Mouse (Mus musculus) embryo, embryonic 11 days (tissue): ENCODE data around the gene Crybg1.

Experiments
- DNase-seq: peaks from one replicate; pipeline ENCODE4 v3.0.0-alpha.2; 2015

Gene Crybg1

DNA sequence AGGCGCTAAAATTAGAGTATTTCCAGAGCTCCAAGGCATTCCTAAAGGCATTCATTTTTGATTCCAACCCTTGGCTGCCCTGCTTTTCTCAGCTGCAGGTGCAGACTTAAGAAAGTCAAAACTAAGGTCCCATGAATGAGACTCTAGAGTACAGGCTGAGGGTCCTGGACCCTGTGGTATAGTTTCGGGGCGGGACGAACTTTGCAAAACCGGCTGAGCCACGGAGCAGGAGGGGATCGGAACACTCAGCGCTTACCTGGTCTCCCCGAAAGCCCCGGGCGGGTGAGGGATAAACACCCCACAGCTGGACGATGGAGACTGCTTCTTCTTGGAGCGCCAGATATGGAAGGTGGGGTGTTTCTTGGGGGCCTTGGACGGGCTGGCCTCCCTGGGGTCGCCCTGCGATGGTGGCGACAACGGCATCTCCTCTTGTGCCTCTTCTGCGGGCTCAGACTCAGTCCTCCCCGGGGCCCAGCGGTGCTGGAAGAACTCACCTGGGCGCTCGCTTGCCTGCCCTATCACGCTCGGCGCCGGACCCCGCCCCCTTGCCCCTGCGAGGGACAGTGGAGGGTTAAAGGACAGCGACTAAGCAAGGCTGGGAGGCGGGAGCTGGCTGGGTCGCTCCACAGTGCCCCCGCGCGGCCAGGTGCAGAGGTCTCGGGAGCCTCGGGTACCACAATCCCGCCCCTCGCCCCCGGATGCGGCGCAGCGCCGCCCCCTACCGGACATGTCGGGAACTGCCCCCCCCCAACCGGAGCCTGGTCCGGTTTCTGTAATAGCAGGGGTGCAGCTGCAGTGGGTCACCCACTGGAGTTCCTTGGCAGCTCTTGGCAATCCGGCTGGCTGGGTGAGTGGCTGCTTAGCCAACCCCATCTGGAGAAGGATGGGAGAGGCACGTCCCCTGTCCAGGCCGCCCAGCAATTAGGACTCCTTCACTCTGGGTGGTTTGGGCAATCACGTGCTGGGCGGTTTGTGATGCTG, at the start of gene Crybg1:
Gene Crybg1 (minus strand): TSS at position 517 of the 981 bp plus-strand sequence.
- DNase-seq, result peak; percentile 70

DNA sequence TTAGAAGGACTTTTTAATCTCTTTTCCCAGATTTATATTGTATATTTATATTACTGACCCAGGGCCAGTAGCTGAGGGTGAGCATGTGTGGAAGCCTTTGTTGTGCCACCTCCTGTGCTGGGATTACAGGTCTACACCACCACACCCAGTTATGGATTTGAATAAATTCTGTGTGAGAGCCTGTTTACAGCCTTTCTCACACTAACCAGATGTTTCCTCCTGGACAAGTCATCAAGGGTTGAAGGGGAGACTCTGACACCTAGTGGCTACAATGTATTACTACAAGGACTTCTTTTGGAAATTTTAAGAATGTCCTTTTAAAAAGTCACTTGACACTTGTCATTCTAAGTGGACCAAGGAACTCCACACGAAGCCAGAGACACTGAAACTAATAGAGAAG, 28.7 kb upstream of the Crybg1 start:
- DNase-seq, result peak; percentile 70

DNA sequence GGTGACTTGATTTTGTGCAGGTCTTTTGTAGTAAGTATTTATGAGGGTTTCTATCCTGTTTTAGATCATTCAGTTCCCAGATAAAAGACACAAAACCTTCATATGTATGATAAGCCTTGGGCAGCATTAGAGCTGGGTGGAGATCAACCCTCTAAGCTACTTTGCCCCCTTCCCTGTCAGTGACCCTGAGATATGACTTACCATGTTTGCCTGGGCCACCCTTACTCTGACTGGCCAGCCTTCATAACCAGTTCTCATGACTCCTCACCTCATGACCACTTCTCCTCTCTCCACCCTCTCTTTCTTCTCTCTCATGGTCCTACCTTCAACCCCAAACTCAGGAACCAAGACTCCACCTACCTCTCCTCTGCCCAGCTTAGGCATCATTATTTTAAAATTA, 27.9 kb upstream of the Crybg1 start:
- DNase-seq, result no peak

GRCm38 (mm10) chr10:44176120-44176519, 27.5 kb upstream of the Crybg1 start:
- no peak for DNase-seq

- no peak for DNase-seq
Measured at GRCm38 (mm10) chr10:44170145-44170544, 21.5 kb upstream of the Crybg1 start.

DNA sequence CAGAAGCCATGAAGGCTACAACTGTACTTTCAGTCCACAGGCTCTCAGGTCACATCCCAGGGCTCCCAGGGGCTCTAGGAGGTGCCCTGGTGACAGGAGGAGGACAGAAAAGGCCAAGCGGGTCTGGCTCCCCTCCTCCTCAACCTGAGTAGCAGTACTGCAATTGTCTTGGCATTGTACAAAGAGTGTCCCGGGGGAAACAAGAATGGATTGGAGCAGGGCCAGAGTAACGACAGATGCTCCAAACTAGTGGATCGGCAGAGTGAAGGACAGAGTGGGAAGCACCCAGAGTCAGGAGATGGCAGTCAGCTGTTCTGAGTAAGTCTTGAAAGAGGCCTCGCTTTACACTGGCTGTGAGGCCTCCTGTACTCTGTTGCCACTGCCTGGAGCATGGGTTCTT, 18.4 kb upstream of the Crybg1 start:
- DNase-seq, result no peak

- DNase-seq, result no peak
Measured at GRCm38 (mm10) chr10:44164258-44164975, 15.8 kb upstream of the Crybg1 start.

- no peak for DNase-seq
Measured at GRCm38 (mm10) chr10:44163028-44163427, 14.4 kb upstream of the Crybg1 start.

- peak; percentile 37 for DNase-seq
Measured at GRCm38 (mm10) chr10:44160150-44160549, 11.5 kb upstream of the Crybg1 start.

DNA sequence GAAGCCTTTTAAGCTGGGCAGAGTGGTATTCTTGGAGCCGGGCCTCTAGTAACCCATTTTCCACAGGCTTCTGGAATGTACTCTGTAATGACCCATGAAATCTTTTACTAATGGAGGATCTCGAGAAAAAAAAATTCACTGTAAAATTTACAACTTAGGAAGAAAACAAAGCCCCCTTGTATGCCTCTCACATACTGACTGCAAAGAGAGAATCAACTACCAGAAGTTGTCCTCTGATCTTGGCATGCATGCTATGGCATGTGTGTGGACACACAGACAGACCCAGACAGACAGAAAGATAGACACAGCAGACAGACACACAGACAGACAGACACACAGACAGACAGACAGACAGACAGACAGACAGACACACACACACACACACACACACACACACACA, 8.8 kb upstream of the Crybg1 start:
- DNase-seq, result no peak

DNA sequence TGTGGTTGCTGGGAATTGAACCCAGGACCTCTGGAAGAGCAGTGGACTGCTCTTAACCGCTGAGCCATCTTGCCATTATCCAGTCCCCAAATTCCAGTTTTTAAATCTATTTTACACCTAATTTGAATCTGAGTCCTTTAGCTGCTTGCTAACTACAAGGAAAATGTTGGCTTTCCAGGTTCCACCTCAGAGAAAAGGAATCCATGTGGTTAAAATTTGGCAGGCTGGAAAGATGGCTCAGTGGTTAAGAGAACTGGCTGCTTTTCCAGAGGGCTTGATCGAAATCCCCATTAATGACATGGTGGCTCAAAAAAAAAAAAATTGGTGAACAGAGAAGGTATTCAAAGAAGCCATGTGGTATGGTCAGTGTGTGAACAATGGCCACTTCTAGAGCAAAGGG, 1.8 kb upstream of the Crybg1 start:
- no peak for DNase-seq

DNA sequence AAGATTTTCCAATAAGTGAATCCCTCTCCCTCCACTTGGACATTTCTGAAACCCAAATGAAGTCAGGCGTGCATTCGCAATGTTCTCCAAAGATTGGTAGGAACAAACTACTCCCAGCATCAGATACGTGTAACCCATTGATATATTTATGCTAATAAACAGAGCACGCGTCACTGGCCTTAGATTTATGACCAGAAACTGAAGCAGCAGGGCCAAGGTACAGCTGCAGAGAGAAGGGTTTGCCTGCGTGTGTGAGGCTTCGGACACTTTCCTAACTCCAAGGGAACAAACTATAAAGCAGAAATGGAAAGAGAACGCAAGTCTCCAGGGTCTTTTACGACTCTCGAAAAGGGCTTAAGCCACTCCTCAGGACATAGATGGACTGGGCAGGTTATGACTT, 5.3 kb downstream of the Crybg1 start:
- DNase-seq, result no peak

GRCm38 (mm10) chr10:44138137-44138855, 10.4 kb downstream of the Crybg1 start:
- no peak for DNase-seq

GRCm38 (mm10) chr10:44126047-44126446, 22.6 kb downstream of the Crybg1 start:
- no peak for DNase-seq

GRCm38 (mm10) chr10:44124400-44124933, 24.2 kb downstream of the Crybg1 start:
- no peak for DNase-seq

GRCm38 (mm10) chr10:44118616-44119015, 30.0 kb downstream of the Crybg1 start:
- no peak for DNase-seq

GRCm38 (mm10) chr10:44116796-44117195, 31.9 kb downstream of the Crybg1 start:
- DNase-seq, result no peak

DNA sequence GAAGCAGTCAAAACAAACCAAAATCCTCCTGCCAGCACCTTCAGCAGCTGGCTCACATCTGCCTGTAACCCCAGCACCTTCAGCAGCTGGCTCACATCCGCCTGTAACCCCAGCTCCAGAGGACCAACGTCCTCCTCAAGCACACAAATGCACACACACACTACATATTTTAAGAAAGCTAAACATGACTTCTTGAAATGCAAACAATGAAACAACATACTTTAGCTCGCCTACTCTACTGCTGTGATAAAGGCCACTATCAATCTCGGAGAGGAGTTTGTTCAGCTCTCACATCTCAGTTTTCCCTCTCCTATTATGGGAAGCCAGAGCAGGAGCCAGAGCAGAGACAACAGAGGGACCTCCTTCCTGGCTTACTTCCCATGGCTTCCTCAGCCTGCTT, 34.0 kb downstream of the Crybg1 start:
- no peak for DNase-seq

DNA sequence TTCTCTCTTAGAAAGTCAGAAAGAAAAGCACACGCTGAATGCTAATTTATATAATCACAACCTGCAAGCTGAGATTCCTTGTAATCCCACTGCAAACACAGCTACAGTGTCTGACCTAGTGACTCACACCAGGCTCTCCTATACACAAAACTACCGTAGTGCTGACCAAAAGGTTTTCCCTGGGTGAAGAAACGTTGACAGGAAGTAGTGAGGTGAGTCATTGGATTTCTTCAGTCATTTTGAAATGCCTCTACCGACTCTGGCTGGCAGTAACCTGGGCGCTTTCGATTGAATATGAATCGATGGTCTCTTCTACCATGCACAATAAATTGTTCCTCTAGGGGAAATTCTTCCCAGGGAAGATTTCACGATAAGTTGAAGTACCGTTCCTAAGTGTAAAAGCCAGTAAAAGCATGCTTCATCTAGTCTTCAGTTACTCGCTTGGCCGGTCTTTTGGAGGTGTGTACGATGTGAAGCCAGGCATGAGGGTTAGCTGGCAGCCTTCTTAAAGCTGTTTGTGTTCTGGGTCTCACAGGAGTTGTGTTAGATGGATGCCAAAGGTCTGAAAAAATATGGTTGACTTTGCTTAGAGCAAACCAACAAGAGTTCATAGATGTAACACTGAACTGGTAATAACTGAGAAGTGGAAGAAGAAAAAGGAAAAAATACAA, 36.5 kb downstream of the Crybg1 start:
- no peak for DNase-seq

DNA sequence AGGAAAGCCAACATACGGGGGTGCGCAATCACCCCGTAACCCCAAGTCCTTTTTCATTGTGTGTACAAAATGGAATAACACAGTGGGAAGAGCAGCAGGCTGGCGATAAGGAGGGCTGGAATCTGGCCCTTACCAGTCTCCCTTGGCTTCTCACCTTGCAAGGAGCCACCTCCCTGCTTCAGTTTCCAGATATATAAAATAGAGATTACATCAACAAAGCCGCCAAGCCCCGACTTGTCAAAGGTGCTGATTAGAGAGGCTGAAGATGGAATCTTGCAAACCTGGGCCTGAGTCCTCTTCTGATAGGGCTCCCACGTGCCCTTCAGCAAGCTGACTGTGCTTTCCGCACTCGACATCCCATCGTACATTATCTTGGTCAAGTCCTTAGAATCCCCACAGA, 37.5 kb downstream of the Crybg1 start:
- DNase-seq, result no peak

DNA sequence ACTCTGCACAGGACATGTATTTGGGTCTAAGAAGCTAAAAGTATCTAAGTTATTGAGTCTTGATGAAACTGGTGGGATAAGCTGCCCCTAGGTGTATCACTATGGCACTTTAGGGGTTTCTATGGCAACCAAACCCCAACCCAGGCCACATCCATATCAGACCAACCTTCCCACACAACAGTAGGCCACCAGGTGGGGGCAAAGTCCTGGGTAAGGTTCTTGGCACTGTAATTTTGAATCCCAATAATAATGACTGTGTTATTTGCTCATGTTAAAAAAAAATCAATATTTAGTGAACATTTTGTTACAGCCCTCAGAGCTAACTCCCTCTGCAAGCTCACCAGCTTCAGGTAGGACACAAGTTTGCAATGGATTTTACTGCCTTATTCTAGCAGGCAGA, 38.2 kb downstream of the Crybg1 start:
- no peak for DNase-seq

- no peak for DNase-seq
Measured at GRCm38 (mm10) chr10:44094794-44095193, 53.9 kb downstream of the Crybg1 start.
